Mouse (Mus musculus): ENCODE data around the gene Zfp618. TPM values are rescaled to one million over a fixed set of nuclear protein-coding genes. Genes with fewer than 3 reads are reported as not detected.
A peak's percentile ranks its signal among the peaks of the same experiment; 100 is the strongest.

Zfp618 gene
- polyA plus RNA-seq, 2 experiments: 24.9 to 32.0 TPM

- no peak overlapping the region for H3K4me3 ChIP-seq (replicated peaks; ENCODE audit: low read length)
- H3K9me3 ChIP-seq (ENCODE audit: control insufficient read depth, low read length): no peaks in the 10 kb centered on the region
- no peak overlapping the region for H3K27ac ChIP-seq (replicated peaks; ENCODE audit: low read depth, low read length)
- H3K27me3 ChIP-seq (ENCODE audit: control insufficient read depth, insufficient read depth, low read length): no peaks in the 10 kb centered on the region
- 85% methylated on average over 1 of the region's 1 CpGs for WGBS
- peaks cover 13% of the 10 kb centered on the region for H3K36me3 ChIP-seq (ENCODE audit: control insufficient read depth, insufficient read depth, low read length)
- H3K9ac ChIP-seq (ENCODE audit: low read depth, low read length, severe bottlenecking): no peak overlapping the region
- DNase-seq (ENCODE audit: low spot score): no peak
- peaks cover 42% of the 10 kb centered on the region for H3K4me1 ChIP-seq (ENCODE audit: control insufficient read depth, insufficient read depth, low read length)
- ATAC-seq (ENCODE audit: low FRiP score, low read depth): no peak
- no peak overlapping the region for H3K4me2 ChIP-seq (replicated peaks; ENCODE audit: low read depth, low read length, severe bottlenecking)
- TF ChIP-seq POLR2A (IDR thresholded peaks at IDR 0.05; ENCODE audit: borderline replicate concordance, extremely low read depth, insufficient read depth, insufficient read length): no peak
These were observed 37.0 kb downstream of the Zfp618 start for GRCm38 (mm10) chr4:63002386-63002785.

GRCm38 (mm10) chr4:63004519-63004918 lies 39.1 kb downstream of the Zfp618 start:
- Histone ChIP-seq H3K4me1 (ENCODE audit: control insufficient read depth, insufficient read depth, low read length) (peaks cover 22% of the 10 kb centered on the region), H3K9ac (ENCODE audit: low read depth, low read length, severe bottlenecking) (no peak overlapping the region), H3K27ac (replicated peaks; ENCODE audit: low read depth, low read length) (no peak overlapping the region), H3K4me2 (replicated peaks; ENCODE audit: low read depth, low read length, severe bottlenecking) (no peak overlapping the region), H3K9me3 (ENCODE audit: control insufficient read depth, low read length) (no peaks in the 10 kb centered on the region), H3K36me3 (ENCODE audit: control insufficient read depth, insufficient read depth, low read length) (peaks cover 8% of the 10 kb centered on the region), H3K27me3 (ENCODE audit: control insufficient read depth, insufficient read depth, low read length) (no peaks in the 10 kb centered on the region), H3K4me3 (replicated peaks; ENCODE audit: low read length) (no peak overlapping the region)
- DNase-seq (ENCODE audit: low spot score) (no peak), ATAC-seq (ENCODE audit: low FRiP score, low read depth) (no peak)
- no peak for TF ChIP-seq POLR2A (IDR thresholded peaks at IDR 0.05; ENCODE audit: borderline replicate concordance, extremely low read depth, insufficient read depth, insufficient read length)
- 43% methylated on average over 11 of the region's 11 CpGs for WGBS

- ATAC-seq (ENCODE audit: low FRiP score, low read depth) (no peak), DNase-seq (ENCODE audit: low spot score) (no peak)
- Histone ChIP-seq H3K27me3 (ENCODE audit: control insufficient read depth, insufficient read depth, low read length) (no peaks in the 10 kb centered on the region), H3K4me2 (replicated peaks; ENCODE audit: low read depth, low read length, severe bottlenecking) (no peak overlapping the region), H3K4me3 (replicated peaks; ENCODE audit: low read length) (no peak overlapping the region), H3K9me3 (ENCODE audit: control insufficient read depth, low read length) (no peaks in the 10 kb centered on the region), H3K27ac (replicated peaks; ENCODE audit: low read depth, low read length) (0 out of 2 replicates have a peak overlapping the region, but pooled peaks have one; percentile 5), H3K36me3 (ENCODE audit: control insufficient read depth, insufficient read depth, low read length) (peaks cover 5% of the 10 kb centered on the region), H3K9ac (ENCODE audit: low read depth, low read length, severe bottlenecking) (no peak overlapping the region), H3K4me1 (ENCODE audit: control insufficient read depth, insufficient read depth, low read length) (peaks cover 16% of the 10 kb centered on the region)
- WGBS: 84% methylated on average over 10 of the region's 10 CpGs
- no peak for TF ChIP-seq POLR2A (IDR thresholded peaks at IDR 0.05; ENCODE audit: borderline replicate concordance, extremely low read depth, insufficient read depth, insufficient read length)
These were observed 40.2 kb downstream of the Zfp618 start for GRCm38 (mm10) chr4:63005446-63006185.

GRCm38 (mm10) chr4:63006198-63007155 lies 41.1 kb downstream of the Zfp618 start:
- Histone ChIP-seq H3K27me3 (ENCODE audit: control insufficient read depth, insufficient read depth, low read length) (no peaks in the 10 kb centered on the region), H3K4me3 (replicated peaks; ENCODE audit: low read length) (no peak overlapping the region), H3K9me3 (ENCODE audit: control insufficient read depth, low read length) (no peaks in the 10 kb centered on the region), H3K4me1 (ENCODE audit: control insufficient read depth, insufficient read depth, low read length) (peaks cover 22% of the 10 kb centered on the region), H3K27ac (replicated peaks; ENCODE audit: low read depth, low read length) (no peak overlapping the region), H3K36me3 (ENCODE audit: control insufficient read depth, insufficient read depth, low read length) (no peaks in the 10 kb centered on the region; the same call in 1 of the 2 replicates), H3K4me2 (replicated peaks; ENCODE audit: low read depth, low read length, severe bottlenecking) (no peak overlapping the region), H3K9ac (ENCODE audit: low read depth, low read length, severe bottlenecking) (no peak overlapping the region)
- WGBS: 70% methylated on average over 7 of the region's 7 CpGs
- no peak for TF ChIP-seq POLR2A (IDR thresholded peaks at IDR 0.05; ENCODE audit: borderline replicate concordance, extremely low read depth, insufficient read depth, insufficient read length)
- DNase-seq (ENCODE audit: low spot score): no peak
- no peak for ATAC-seq (ENCODE audit: low FRiP score, low read depth)

GRCm38 (mm10) chr4:63008206-63008605 lies 42.8 kb downstream of the Zfp618 start:
- Histone ChIP-seq H3K36me3 (ENCODE audit: control insufficient read depth, insufficient read depth, low read length) (no peaks in the 10 kb centered on the region; the same call in 1 of the 2 replicates), H3K27ac (replicated peaks; ENCODE audit: low read depth, low read length) (no peak overlapping the region), H3K4me2 (replicated peaks; ENCODE audit: low read depth, low read length, severe bottlenecking) (no peak overlapping the region), H3K4me1 (ENCODE audit: control insufficient read depth, insufficient read depth, low read length) (peaks cover 22% of the 10 kb centered on the region), H3K4me3 (replicated peaks; ENCODE audit: low read length) (no peak overlapping the region), H3K9ac (ENCODE audit: low read depth, low read length, severe bottlenecking) (no peak overlapping the region), H3K9me3 (ENCODE audit: control insufficient read depth, low read length) (no peaks in the 10 kb centered on the region), H3K27me3 (ENCODE audit: control insufficient read depth, insufficient read depth, low read length) (no peaks in the 10 kb centered on the region)
- no peak for TF ChIP-seq POLR2A (IDR thresholded peaks at IDR 0.05; ENCODE audit: borderline replicate concordance, extremely low read depth, insufficient read depth, insufficient read length)
- WGBS: 84% methylated on average over 9 of the region's 9 CpGs
- ATAC-seq (ENCODE audit: low FRiP score, low read depth) (no peak), DNase-seq (ENCODE audit: low spot score) (no peak)
